Mouse (Mus musculus) midbrain, embryonic 16.5 days (tissue): ENCODE measurements around the gene Plod1. TPM values are rescaled to one million over a fixed set of nuclear protein-coding genes. Genes with fewer than 3 reads are reported as not detected.

ENCODE experiments used
- ATAC-seq: fragments of 200-750 bp; cut with Nextera tagmentation; 2 replicates; pipeline ENCODE4 v1.8.0; 2017; ENCODE audit warnings: moderate TSS enrichment
- H3K27ac ChIP-seq: fragments of 300-500 bp; sonication (generic); 2 replicates; pipeline ENCODE4 v1.5.1; 2014; ENCODE audit warnings: mild to moderate bottlenecking, low read length, mixed read lengths
- H3K27me3 ChIP-seq: fragments of 300-500 bp; sonication (generic); 2 replicates; pipeline ENCODE4 v1.6.1; 2014; ENCODE audit warnings: low read depth, low read length, mixed read lengths; ENCODE audit not compliant: control insufficient read depth, insufficient read depth
- H3K36me3 ChIP-seq: fragments of 300-500 bp; sonication (generic); 2 replicates; pipeline ENCODE4 v1.6.1; 2014; ENCODE audit warnings: mild to moderate bottlenecking, low read length, moderate library complexity, mixed read lengths; ENCODE audit not compliant: control insufficient read depth, insufficient read depth
- H3K4me1 ChIP-seq: fragments of 300-500 bp; sonication (generic); 2 replicates; pipeline ENCODE4 v1.6.1; 2014; ENCODE audit warnings: mild to moderate bottlenecking, low read length, mixed read lengths; ENCODE audit not compliant: control insufficient read depth, insufficient read depth
- H3K4me2 ChIP-seq: fragments of 300-500 bp; sonication (generic); 2 replicates; pipeline ENCODE4 v1.6.1; 2014; ENCODE audit warnings: mild to moderate bottlenecking, low read length, mixed read lengths
- H3K4me3 ChIP-seq: fragments of 300-500 bp; sonication (generic); 2 replicates; pipeline ENCODE4 v1.5.1; 2014; ENCODE audit warnings: low read depth, mild to moderate bottlenecking, low read length, moderate library complexity, mixed read lengths
- H3K9ac ChIP-seq: fragments of 300-500 bp; sonication (generic); 2 replicates; pipeline ENCODE4 v1.6.1; 2014; ENCODE audit warnings: low read depth, low read length, mixed read lengths
- H3K9me3 ChIP-seq: fragments of 300-500 bp; sonication (generic); replicated peaks from 2 replicates; pipeline ENCODE4 v1.6.1; 2014; ENCODE audit warnings: mild to moderate bottlenecking, low read length, mixed read lengths; ENCODE audit not compliant: control insufficient read depth, poor library complexity, severe bottlenecking
- WGBS: fragments of 180-500 bp; shearing (Covaris S2); extraction: QIAGEN DNeasy Blood & Tissue Kit; methylation state at CpG from one replicate; pipeline ENCODE4 v1.1.7; 2014; 5-methylcytosine and 5-hydroxymethylcytosine counted together
- polyA plus RNA-seq: library from polyadenylated mRNA; unstranded; fragments of >200 nt; fragmentation: Nextera tagmentation; extraction: Ambion mirVana; gene quantifications from 2 replicates; pipeline ENCODE4 v1.2.1, GENCODE M21; 2015

Plod1 gene
- polyA plus RNA-seq, 1 experiment from 2014 or later: 20.8 TPM

- Histone ChIP-seq H3K9me3 (no peaks in the 10 kb centered on the region), H3K4me1 (no peaks in the 10 kb centered on the region), H3K27ac (no peak overlapping the region), H3K4me3 (no peak overlapping the region), H3K9ac (no peak overlapping the region), H3K36me3 (peaks cover 66% of the 10 kb centered on the region), H3K27me3 (no peaks in the 10 kb centered on the region), H3K4me2 (no peak overlapping the region)
- no peak for ATAC-seq
- WGBS: 95% methylated on average over 7 of the region's 7 CpGs
Observed at GRCm38 (mm10) chr4:147887277-147887676, 49.3 kb downstream of the Plod1 start.

GRCm38 (mm10) chr4:147886158-147886557, 50.4 kb downstream of the Plod1 start:
- Histone ChIP-seq H3K27me3 (no peaks in the 10 kb centered on the region), H3K4me1 (no peaks in the 10 kb centered on the region), H3K36me3 (peaks cover 68% of the 10 kb centered on the region), H3K27ac (no peak overlapping the region), H3K9me3 (no peaks in the 10 kb centered on the region), H3K9ac (no peak overlapping the region), H3K4me3 (no peak overlapping the region), H3K4me2 (no peak overlapping the region)
- no peak for ATAC-seq
- 94% methylated on average over 12 of the region's 12 CpGs for WGBS

- H3K4me3 ChIP-seq: no peak overlapping the region
Observed at GRCm38 (mm10) chr4:147884138-147884537, 52.4 kb downstream of the Plod1 start.

GRCm38 (mm10) chr4:147883041-147883440, 53.5 kb downstream of the Plod1 start:
- no peaks in the 10 kb centered on the region for H3K27me3 ChIP-seq

More at GRCm38 (mm10) chr4:147884138-147884537, 52.4 kb downstream of the Plod1 start:
- H3K36me3 ChIP-seq: peaks cover 74% of the 10 kb centered on the region
- H3K27ac ChIP-seq: no peak overlapping the region
- ATAC-seq: no peak
- no peaks in the 10 kb centered on the region for H3K9me3 ChIP-seq
- H3K4me1 ChIP-seq: no peaks in the 10 kb centered on the region
- 85% methylated on average over 3 of the region's 3 CpGs for WGBS
- no peak overlapping the region for H3K9ac ChIP-seq
- H3K4me2 ChIP-seq: no peak overlapping the region
- H3K27me3 ChIP-seq: no peaks in the 10 kb centered on the region

GRCm38 (mm10) chr4:147881792-147882191, 54.8 kb downstream of the Plod1 start:
- H3K36me3 ChIP-seq: peaks cover 70% of the 10 kb centered on the region
- no peak overlapping the region for H3K4me2 ChIP-seq
- no peak overlapping the region for H3K4me3 ChIP-seq
- ATAC-seq: no peak
- 95% methylated on average over 7 of the region's 7 CpGs for WGBS
- H3K4me1 ChIP-seq: no peaks in the 10 kb centered on the region
- no peak overlapping the region for H3K9ac ChIP-seq
- no peaks in the 10 kb centered on the region for H3K27me3 ChIP-seq
- H3K27ac ChIP-seq: no peak overlapping the region
- no peaks in the 10 kb centered on the region for H3K9me3 ChIP-seq

More at GRCm38 (mm10) chr4:147883041-147883440, 53.5 kb downstream of the Plod1 start:
- Histone ChIP-seq H3K27ac (no peak overlapping the region), H3K36me3 (peaks cover 77% of the 10 kb centered on the region), H3K4me1 (no peaks in the 10 kb centered on the region), H3K4me3 (no peak overlapping the region), H3K9ac (no peak overlapping the region), H3K9me3 (no peaks in the 10 kb centered on the region), H3K4me2 (no peak overlapping the region)
- ATAC-seq: no peak
- WGBS: 87% methylated on average over 6 of the region's 6 CpGs

- WGBS: 61% methylated on average over 5 of the region's 5 CpGs
- Histone ChIP-seq H3K9ac (no peak overlapping the region), H3K4me1 (no peaks in the 10 kb centered on the region), H3K27me3 (no peaks in the 10 kb centered on the region), H3K4me2 (no peak overlapping the region), H3K36me3 (peaks cover 69% of the 10 kb centered on the region), H3K4me3 (no peak overlapping the region), H3K27ac (no peak overlapping the region), H3K9me3 (no peaks in the 10 kb centered on the region)
- ATAC-seq: no peak
Observed at GRCm38 (mm10) chr4:147879865-147880264, 56.7 kb downstream of the Plod1 start.

GRCm38 (mm10) chr4:147879456-147879855, 57.1 kb downstream of the Plod1 start:
- H3K9me3 ChIP-seq: no peaks in the 10 kb centered on the region
- no peaks in the 10 kb centered on the region for H3K27me3 ChIP-seq
- no peak overlapping the region for H3K27ac ChIP-seq
- ATAC-seq: no peak
- no peak overlapping the region for H3K9ac ChIP-seq
- H3K4me3 ChIP-seq: no peak overlapping the region
- 76% methylated on average over 2 of the region's 2 CpGs for WGBS
- no peak overlapping the region for H3K4me2 ChIP-seq
- no peaks in the 10 kb centered on the region for H3K4me1 ChIP-seq
- H3K36me3 ChIP-seq: peaks cover 70% of the 10 kb centered on the region

- H3K27ac ChIP-seq: no peak overlapping the region
- H3K4me1 ChIP-seq: no peaks in the 10 kb centered on the region
- no peak for ATAC-seq
- no peaks in the 10 kb centered on the region for H3K27me3 ChIP-seq
- H3K4me3 ChIP-seq: no peak overlapping the region
- no peaks in the 10 kb centered on the region for H3K9me3 ChIP-seq
- H3K36me3 ChIP-seq: peaks cover 72% of the 10 kb centered on the region
- H3K9ac ChIP-seq: no peak overlapping the region
- H3K4me2 ChIP-seq: no peak overlapping the region
- 95% methylated on average over 9 of the region's 9 CpGs for whole genome bisulfite sequencing
Observed at GRCm38 (mm10) chr4:147878537-147878936, 58.0 kb downstream of the Plod1 start.

GRCm38 (mm10) chr4:147875852-147876575, 60.6 kb downstream of the Plod1 start:
- Histone ChIP-seq H3K9ac (no peak overlapping the region), H3K27me3 (no peaks in the 10 kb centered on the region), H3K4me3 (no peak overlapping the region), H3K9me3 (no peaks in the 10 kb centered on the region), H3K4me2 (no peak overlapping the region), H3K36me3 (peaks cover 56% of the 10 kb centered on the region), H3K4me1 (no peaks in the 10 kb centered on the region), H3K27ac (no peak overlapping the region)
- WGBS: 94% methylated on average over 4 of the region's 4 CpGs
- ATAC-seq: no peak
